ENCODE assay signal across 27 mouse cellular contexts in the genomic region with DNA sequence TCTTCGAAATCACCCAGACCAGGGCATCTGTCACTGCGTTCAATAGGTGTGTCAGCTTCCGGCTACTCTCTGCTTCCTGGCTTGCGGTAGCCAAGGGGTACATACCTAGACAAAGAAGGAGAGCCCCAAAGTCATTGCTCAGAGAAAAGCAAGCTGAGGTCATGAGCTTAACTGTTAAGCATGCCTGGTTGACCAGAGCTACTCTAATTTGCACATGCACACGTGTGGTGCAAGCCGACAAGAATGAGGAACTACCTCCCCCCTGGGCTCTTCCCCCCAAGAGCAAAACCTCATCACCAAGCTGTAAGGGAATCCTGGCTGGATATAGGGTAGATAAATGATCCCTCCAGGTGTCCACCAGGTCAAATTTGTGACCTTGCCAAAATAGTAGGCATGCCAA. TPM values are rescaled to one million over a fixed set of nuclear protein-coding genes. Genes with fewer than 3 reads are reported as not detected.
A peak's percentile ranks its signal among the peaks of the same experiment; 100 is the strongest.
DNase-seq lines count a peak whose midpoint lies in the region; ATAC-seq and TF ChIP-seq lines count a peak whose summit lies in the region.
"Had no signal": no experiment of that assay in that cellular context is flagged by ENCODE, and none has a peak within 500 bp of the region (broad histone marks: within the 10 kb centered on the region; RNA-seq: fewer than 3 reads in every experiment).

No protein-coding gene starts in this region.

- DNase-seq in kidney, adult 11 months = peak; percentile 36
- no peak for DNase-seq in kidney, adult 18-20 months
- peak; percentile 10 for DNase-seq in liver, postnatal 0 days
- no peak for DNase-seq in liver, embryonic 11.5 days (ENCODE audit: low spot score)
- DNase-seq in CH12.LX (ENCODE audit: extremely low read depth) = peak; percentile 27
- DNase-seq in heart, postnatal 25 days (ENCODE audit: low spot score) = no peak
- DNase-seq in frontal cortex, adult 2 months (ENCODE audit: extremely low spot score in 1 of 2, low spot score in 1 of 2) = no peak
- DNase-seq: adrenal gland, postnatal 10 days; adrenal gland, postnatal 36 days; cerebellum, adult 18-20 months; cerebellum, adult 9-10 months; cerebellum, postnatal 14 days; gastrocnemius, adult 2 months; gastrocnemius, postnatal 14 days; heart, adult 18-20 months; heart, postnatal 10 days; heart, postnatal 4 days had no signal

- TF ChIP-seq RAD21 in CH12.LX (IDR thresholded peaks at IDR 0.05; ENCODE audit: low read depth, low read length) = no peak

- intact Hi-C loops in heart, postnatal 25 days (cut with DNase I) = no loop called here

- dilution Hi-C loops in CH12.LX (cut with MboI; ENCODE audit: extremely low pct_ligation_motif_present, extremely low pct_unique_long_range_greater_than_20kb, low sequenced_read_pairs) = no loop called here

- H3K27me3 ChIP-seq in liver, postnatal 0 days (ENCODE audit: insufficient read depth, low read length) = no peaks in the 10 kb centered on the region
- no peaks in the 10 kb centered on the region for H3K27me3 ChIP-seq in liver, embryonic 11.5 days (replicated peaks; ENCODE audit: control insufficient read depth, insufficient read depth, low read length)
- no peaks in the 10 kb centered on the region for H3K27me3 ChIP-seq in CH12.LX (replicated peaks)
- H3K27me3 ChIP-seq: forebrain, embryonic 13.5 days; heart, embryonic 12.5 days; heart, embryonic 15.5 days; hindbrain, embryonic 15.5 days; Patski had no signal

- TF ChIP-seq EP300 in liver, postnatal 0 days (IDR thresholded peaks at IDR 0.05; ENCODE audit: low read depth) = no peak
- TF ChIP-seq EP300 in CH12.LX (IDR thresholded peaks at IDR 0.05; ENCODE audit: low read length) = no peak

- no peak overlapping the region for H3K27ac ChIP-seq in liver, postnatal 0 days (ENCODE audit: low read depth)
- H3K27ac ChIP-seq in liver, embryonic 11.5 days (ENCODE audit: low read depth, low read length) = no peak overlapping the region
- no peak overlapping the region for H3K27ac ChIP-seq in CH12.LX (ENCODE audit: insufficient read depth, low read depth)
- H3K27ac ChIP-seq: forebrain, embryonic 10.5 days; forebrain, embryonic 13.5 days; gastrocnemius, adult 2 months; heart, embryonic 15.5 days; hindbrain, embryonic 15.5 days had no signal

- H3K4me1 ChIP-seq in liver, postnatal 0 days (ENCODE audit: insufficient read depth) = no peaks in the 10 kb centered on the region
- H3K4me1 ChIP-seq in liver, embryonic 11.5 days (replicated peaks; ENCODE audit: control insufficient read depth, insufficient read depth, low read length) = no peaks in the 10 kb centered on the region
- H3K4me1 ChIP-seq in CH12.LX (ENCODE audit: control insufficient read depth in 1 of 2, insufficient read depth in 2 of 2) = peaks cover 5 to 21% of the 10 kb centered on the region in 2 experiments
- H3K4me1 ChIP-seq: forebrain, embryonic 10.5 days; forebrain, embryonic 13.5 days; hindbrain, embryonic 15.5 days had no signal

- in situ Hi-C loops in CH12.LX (cut with MboI; ENCODE audit: low pct_ligation_motif_present, low pct_unique_long_range_greater_than_20kb, low sequenced_read_pairs) = loop anchor here (5.0 to 10.0 kb wide), 2 partner anchors 36 to 98 kb away; no protein-coding TSS in a partner anchor

- 66% methylated on average over 6 of the region's 6 CpGs for WGBS in liver, postnatal 0 days (ENCODE audit: insufficient replicate concordance)
- 65% methylated on average over 6 of the region's 6 CpGs for WGBS in liver, embryonic 11.5 days

- ATAC-seq in liver, postnatal 0 days = no peak
- no peak for ATAC-seq in liver, embryonic 11.5 days (replicated peaks; ENCODE audit: low FRiP score)
- peak; percentile 44; the same call in 1 of the 2 replicates for ATAC-seq in megakaryocyte progenitor cell, adult 5-6 weeks (replicated peaks; ENCODE audit: poor library complexity)
- ATAC-seq: CD4-positive, CD25-positive, alpha-beta regulatory T cell, adult 4 months; forebrain, embryonic 13.5 days; forebrain, embryonic 16.5 days; Patski had no signal

- H3K9me3 ChIP-seq in liver, postnatal 0 days (ENCODE audit: low read length) = no peaks in the 10 kb centered on the region
- H3K9me3 ChIP-seq in liver, embryonic 11.5 days (ENCODE audit: control insufficient read depth, low read length) = no peaks in the 10 kb centered on the region
- no peaks in the 10 kb centered on the region for H3K9me3 ChIP-seq in CH12.LX (replicated peaks; ENCODE audit: low read length)
- H3K9me3 ChIP-seq: forebrain, embryonic 10.5 days; forebrain, embryonic 13.5 days; heart, embryonic 15.5 days; hindbrain, embryonic 15.5 days had no signal

- H3K4me3 ChIP-seq in liver, postnatal 0 days (ENCODE audit: low read depth, low read length) = no peak overlapping the region
- no peak overlapping the region for H3K4me3 ChIP-seq in liver, embryonic 11.5 days (ENCODE audit: low read depth, low read length)
- H3K4me3 ChIP-seq in CH12.LX (replicated peaks in 1 of 3; ENCODE audit: low read depth in 2 of 3, low read length in 2 of 3, poor library complexity in 1 of 3) = no peak overlapping the region
- H3K4me3 ChIP-seq: forebrain, embryonic 10.5 days; forebrain, embryonic 13.5 days; gastrocnemius, adult 2 months; heart, embryonic 12.5 days; heart, embryonic 15.5 days; hindbrain, embryonic 15.5 days had no signal

- no peak for TF ChIP-seq POLR2A in CH12.LX (IDR thresholded peaks at IDR 0.05; ENCODE audit: low read depth, low read length)

- no peak overlapping the region for H3K4me2 ChIP-seq in liver, postnatal 0 days (ENCODE audit: low read depth, low read length)
- no peak overlapping the region for H3K4me2 ChIP-seq in liver, embryonic 11.5 days
- no peak overlapping the region for H3K4me2 ChIP-seq in CH12.LX (ENCODE audit: insufficient read depth, low read depth, poor library complexity, severe bottlenecking)
- H3K4me2 ChIP-seq: forebrain, embryonic 13.5 days; heart, embryonic 12.5 days; heart, embryonic 15.5 days; hindbrain, embryonic 15.5 days had no signal

- TF ChIP-seq CTCF in liver, postnatal 0 days (IDR thresholded peaks at IDR 0.05; ENCODE audit: low read depth) = no peak
- TF ChIP-seq CTCF in CH12.LX (conservative IDR thresholded peaks at IDR 0.05 in 1 of 2, IDR thresholded peaks at IDR 0.05 in 1 of 2; ENCODE audit: low read depth in 2 of 2, low read length in 2 of 2) = no peak

- H3K9ac ChIP-seq in liver, postnatal 0 days (replicated peaks) = no peak overlapping the region
- no peak overlapping the region for H3K9ac ChIP-seq in liver, embryonic 11.5 days (ENCODE audit: low read depth, low read length)
- H3K9ac ChIP-seq in CH12.LX (ENCODE audit: insufficient read depth, low read depth) = no peak overlapping the region
- H3K9ac ChIP-seq: forebrain, embryonic 13.5 days; heart, embryonic 12.5 days; heart, embryonic 15.5 days; hindbrain, embryonic 15.5 days had no signal

- no peaks in the 10 kb centered on the region for H3K79me2 ChIP-seq in CH12.LX (replicated peaks; ENCODE audit: control insufficient read depth, extremely low read depth, insufficient read depth, poor library complexity, severe bottlenecking)

- no peaks in the 10 kb centered on the region for H3K36me3 ChIP-seq in liver, postnatal 0 days (replicated peaks; ENCODE audit: insufficient read depth, low read length)
- no peaks in the 10 kb centered on the region for H3K36me3 ChIP-seq in liver, embryonic 11.5 days (ENCODE audit: control insufficient read depth, insufficient read depth, low read length)
- H3K36me3 ChIP-seq in CH12.LX (replicated peaks in 1 of 2; ENCODE audit: control insufficient read depth in 1 of 2, insufficient read depth in 1 of 2, low read length in 1 of 2) = no peaks in the 10 kb centered on the region
- H3K36me3 ChIP-seq: forebrain, embryonic 10.5 days; heart, embryonic 12.5 days; heart, embryonic 15.5 days; hindbrain, embryonic 15.5 days had no signal

TF ChIP-seq in CH12.LX, 34 proteins besides CTCF, POLR2A, EP300 and RAD21:
- TF ChIP-seq ZKSCAN1 (IDR thresholded peaks at IDR 0.05; ENCODE audit: borderline replicate concordance, low read depth, low read length) (no peak), MAFK (IDR thresholded peaks at IDR 0.05; ENCODE audit: insufficient replicate concordance, low read length) (no peak), MXI1 (IDR thresholded peaks at IDR 0.05; ENCODE audit: low read depth, low read length) (no peak), SIN3A (IDR thresholded peaks at IDR 0.05; ENCODE audit: low read length) (no peak), USF1 (IDR thresholded peaks at IDR 0.05; ENCODE audit: low read depth, low read length) (no peak), KAT2A (IDR thresholded peaks at IDR 0.05; ENCODE audit: insufficient replicate concordance, low read length) (no peak), MAZ (IDR thresholded peaks at IDR 0.05; ENCODE audit: low read depth, low read length) (no peak), UBTF (IDR thresholded peaks at IDR 0.05; ENCODE audit: low read depth, low read length) (no peak), ELF1 (IDR thresholded peaks at IDR 0.05; ENCODE audit: low read depth, low read length) (no peak), BHLHE40 (IDR thresholded peaks at IDR 0.05; ENCODE audit: low read depth, low read length) (peak; percentile 89), HCFC1 (IDR thresholded peaks at IDR 0.05; ENCODE audit: low read depth, low read length) (no peak), IRF4 (IDR thresholded peaks at IDR 0.05; ENCODE audit: low read depth, low read length) (no peak), POLR2AphosphoS2 (IDR thresholded peaks at IDR 0.05; ENCODE audit: low read depth, low read length) (no peak), GABPA (IDR thresholded peaks at IDR 0.05; ENCODE audit: insufficient replicate concordance, low read depth, low read length) (no peak), E2F4 (IDR thresholded peaks at IDR 0.05; ENCODE audit: insufficient replicate concordance, low read depth, low read length) (no peak), JUN (IDR thresholded peaks at IDR 0.05; ENCODE audit: insufficient read depth, low read depth, low read length) (no peak), ETS1 (conservative IDR thresholded peaks at IDR 0.05; ENCODE audit: low read depth, low read length) (peak; percentile 41; the same call in 1 of the 2 replicates)
TF ChIP-seq in CH12.LX: peak in this region for 2.

RNA-seq across cellular contexts. Expression of a gene that starts 53.8 kb away (rescaled TPM):
- not detected in 2 replicates for polyA plus RNA-seq in liver, postnatal 0 days (2015; fragmentation: Nextera tagmentation; extraction: Ambion mirVana)
- 0.15 and 0.29 TPM in 2 replicates for polyA plus RNA-seq in liver, embryonic 11.5 days (2014; fragmentation: Nextera tagmentation; extraction: Ambion mirVana)
- total RNA-seq in CH12.LX (2012; rRNA removed) = 0.04 TPM in 2 replicates
- total RNA-seq in CH12.LX (2014; rRNA removed) = not detected in 2 replicates
- not detected in 2 replicates for polyA plus RNA-seq in CH12.LX (2012; ENCODE audit: insufficient read length, low read depth)
- total RNA-seq in megakaryocyte progenitor cell, adult 5-6 weeks (2015) = not detected in 2 replicates
- total RNA-seq in megakaryocyte progenitor cell, adult 5-6 weeks (2017) = not detected in 2 replicates
- total RNA-seq in heart, postnatal 25 days (2021) = under 1 TPM in 1 of 2 experiments, not detected in 1; 0.08 TPM
- 0.22 and 0.25 TPM in 2 replicates for polyA plus RNA-seq in frontal cortex, adult 2 months (2012; rRNA removed)
- total RNA-seq: adrenal gland, postnatal 10 days; adrenal gland, postnatal 36 days; gastrocnemius, postnatal 14 days; heart, adult 18-20 months had no signal
- polyA plus RNA-seq: CD4-positive, CD25-positive, alpha-beta regulatory T cell, adult 4 months; embryonic facial prominence, embryonic 14.5 days; Patski had no signal

Comparison
In these comparisons a context has a peak if more than half of its experiments do, and no peak if none do; other contexts are left out.
1. DNase-seq: peak in kidney, adult 11 months (single experiment), liver, postnatal 0 days (single experiment) and CH12.LX (single experiment); none in kidney, adult 18-20 months (single experiment), liver, embryonic 11.5 days (single experiment), heart, postnatal 25 days (single experiment) and frontal cortex, adult 2 months (0 of 2).